Mouse (Mus musculus) neural tube, embryonic 13.5 days (tissue): Measurements from ENCODE around the gene Acadl. TPM values are rescaled to one million over a fixed set of nuclear protein-coding genes. Genes with fewer than 3 reads are reported as not detected.

Experiments
- ATAC-seq: fragments of 200-750 bp; cut with Nextera tagmentation; 2 replicates; pipeline ENCODE4 v1.8.0; 2017; ENCODE audit warnings: low read depth, mild to moderate bottlenecking, moderate TSS enrichment, moderate library complexity
- H3K27ac ChIP-seq: fragments of 300-500 bp; sonication (generic); replicated peaks from 2 replicates; pipeline ENCODE4 v1.5.1; 2015; ENCODE audit warnings: moderate library complexity, mild to moderate bottlenecking, inconsistent platforms
- H3K27me3 ChIP-seq: fragments of 300-500 bp; sonication (generic); 2 replicates; pipeline ENCODE4 v1.6.1; 2015; ENCODE audit warnings: mild to moderate bottlenecking, inconsistent platforms
- H3K36me3 ChIP-seq: fragments of 300-500 bp; sonication (generic); 2 replicates; pipeline ENCODE4 v1.6.1; 2015; ENCODE audit warnings: mild to moderate bottlenecking, inconsistent platforms
- H3K4me1 ChIP-seq: fragments of 300-500 bp; sonication (generic); replicated peaks from 2 replicates; pipeline ENCODE4 v1.6.1; 2015; ENCODE audit warnings: inconsistent platforms
- H3K4me2 ChIP-seq: fragments of 300-500 bp; sonication (generic); 2 replicates; pipeline ENCODE4 v1.6.1; 2015; ENCODE audit warnings: inconsistent platforms, mild to moderate bottlenecking, moderate library complexity
- H3K4me3 ChIP-seq: fragments of 300-500 bp; sonication (generic); 2 replicates; pipeline ENCODE4 v1.5.1; 2015; ENCODE audit warnings: mild to moderate bottlenecking, inconsistent platforms
- H3K9ac ChIP-seq: fragments of 300-500 bp; sonication (generic); 2 replicates; pipeline ENCODE4 v1.6.1; 2015; ENCODE audit warnings: moderate library complexity, mild to moderate bottlenecking, inconsistent platforms
- H3K9me3 ChIP-seq: fragments of 300-500 bp; sonication (generic); 2 replicates; pipeline ENCODE4 v1.6.1; 2016; ENCODE audit warnings: inconsistent platforms
- WGBS: fragments of 180-500 bp; shearing (Covaris S2); methylation state at CpG from one replicate; pipeline ENCODE4 v1.1.7; 2015; 5-methylcytosine and 5-hydroxymethylcytosine counted together
- polyA plus RNA-seq: library from polyadenylated mRNA; unstranded; fragments of >200 nt; fragmentation: Nextera tagmentation; extraction: Ambion mirVana; gene quantifications from 2 replicates; pipeline ENCODE4 v1.2.1, GENCODE M21; 2015

The Acadl gene
- polyA plus RNA-seq, 1 experiment from 2014 or later: 68.8 TPM

DNA sequence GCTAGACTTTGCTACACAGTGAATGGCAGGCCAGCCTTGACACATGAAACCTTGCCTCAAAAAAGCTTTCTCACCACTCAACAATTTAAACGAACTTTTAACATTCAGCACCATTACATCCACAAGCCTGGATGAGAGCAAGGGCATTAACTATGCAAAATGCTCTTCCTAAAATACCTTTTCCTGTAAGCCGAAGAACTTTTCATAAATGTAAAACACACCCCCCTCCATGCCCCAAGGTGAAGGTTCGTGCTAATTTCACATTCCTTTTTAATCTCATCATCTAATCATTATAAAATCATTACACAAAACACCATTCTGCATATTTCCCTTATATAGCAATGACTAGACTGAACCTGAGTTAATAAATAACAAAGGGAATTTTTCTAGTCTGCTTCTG lies 25.9 kb downstream of the Acadl start:
- no peak for ATAC-seq
- no peaks in the 10 kb centered on the region for H3K36me3 ChIP-seq
- no peak overlapping the region for H3K4me2 ChIP-seq
- WGBS: 89% methylated on average over 3 of the region's 3 CpGs
- no peak overlapping the region for H3K27ac ChIP-seq
- H3K27me3 ChIP-seq: no peaks in the 10 kb centered on the region
- no peaks in the 10 kb centered on the region for H3K9me3 ChIP-seq
- H3K4me3 ChIP-seq: no peak overlapping the region
- H3K9ac ChIP-seq: no peak overlapping the region
- H3K4me1 ChIP-seq: no peaks in the 10 kb centered on the region

DNA sequence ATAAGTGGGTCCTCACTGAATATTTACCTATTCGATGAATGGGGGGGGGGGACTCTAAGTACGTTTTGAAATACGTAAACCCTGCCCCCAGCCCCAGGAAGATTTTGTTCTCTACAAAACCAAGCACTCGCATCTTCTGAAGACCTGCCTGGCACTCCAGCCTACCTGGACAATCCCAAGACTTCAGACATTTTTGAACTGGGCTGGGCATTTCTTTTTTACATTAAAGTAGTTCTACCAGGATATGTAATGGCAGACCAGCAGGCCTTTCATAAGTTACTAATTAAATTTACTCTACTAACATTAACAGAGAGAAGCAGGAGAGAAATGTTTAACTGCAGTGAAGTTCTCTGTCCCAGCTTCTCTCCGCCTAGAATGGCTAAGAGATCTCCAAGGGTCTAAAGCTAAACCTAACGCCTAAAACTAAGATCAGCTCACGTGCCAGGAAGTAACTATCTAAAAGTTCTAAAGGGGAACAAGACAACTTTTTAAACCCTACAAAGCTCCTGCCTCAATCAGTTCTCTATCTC lies 30.4 kb downstream of the Acadl start:
- Histone ChIP-seq H3K36me3 (no peaks in the 10 kb centered on the region), H3K4me1 (no peaks in the 10 kb centered on the region), H3K27me3 (no peaks in the 10 kb centered on the region), H3K4me2 (no peak overlapping the region), H3K9ac (no peak overlapping the region), H3K9me3 (no peaks in the 10 kb centered on the region), H3K4me3 (no peak overlapping the region), H3K27ac (no peak overlapping the region)
- 91% methylated on average over 7 of the region's 7 CpGs for WGBS
- ATAC-seq: no peak

DNA sequence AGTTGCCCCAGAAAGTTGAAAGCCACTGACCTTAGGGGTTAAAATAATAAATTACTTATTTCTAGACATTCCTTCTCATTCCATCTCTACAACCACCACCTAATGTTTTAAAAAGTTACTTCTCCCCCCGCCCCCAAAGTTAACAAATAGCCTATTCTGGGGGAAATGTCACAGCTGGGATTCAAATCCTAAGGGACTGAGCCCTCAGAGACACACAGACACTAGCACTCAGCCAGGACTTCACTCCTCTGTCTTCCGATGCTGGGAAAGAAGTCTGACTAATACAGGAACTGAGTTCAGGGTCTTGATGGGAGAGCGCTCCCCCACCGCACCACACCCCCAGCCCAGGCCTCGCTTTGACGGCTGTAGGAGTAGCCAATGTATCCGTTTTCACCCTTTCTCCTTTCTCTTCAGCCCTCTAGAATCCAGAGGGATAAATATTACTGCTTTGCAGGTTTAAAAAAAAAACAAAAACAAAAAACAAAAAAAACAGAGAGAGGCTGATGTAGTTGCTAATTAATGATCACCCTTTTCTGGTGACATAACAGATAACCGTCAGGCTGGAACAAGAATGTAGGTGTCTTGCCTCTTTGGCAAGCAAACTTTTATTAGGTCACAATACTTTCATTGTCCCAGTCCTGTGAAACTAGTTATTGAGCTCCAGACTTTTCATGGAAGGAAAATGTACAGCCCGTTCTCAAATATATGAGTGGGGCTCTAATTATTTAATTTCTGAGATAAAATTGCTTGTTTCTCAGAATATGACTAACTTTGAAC lies 31.1 kb downstream of the Acadl start:
- H3K9me3 ChIP-seq: no peaks in the 10 kb centered on the region
- H3K4me3 ChIP-seq: no peak overlapping the region
- 72% methylated on average over 9 of the region's 9 CpGs for WGBS
- H3K4me2 ChIP-seq: no peak overlapping the region
- H3K9ac ChIP-seq: no peak overlapping the region
- H3K4me1 ChIP-seq: no peaks in the 10 kb centered on the region
- no peaks in the 10 kb centered on the region for H3K36me3 ChIP-seq
- no peak overlapping the region for H3K27ac ChIP-seq
- H3K27me3 ChIP-seq: no peaks in the 10 kb centered on the region
- ATAC-seq: no peak

DNA sequence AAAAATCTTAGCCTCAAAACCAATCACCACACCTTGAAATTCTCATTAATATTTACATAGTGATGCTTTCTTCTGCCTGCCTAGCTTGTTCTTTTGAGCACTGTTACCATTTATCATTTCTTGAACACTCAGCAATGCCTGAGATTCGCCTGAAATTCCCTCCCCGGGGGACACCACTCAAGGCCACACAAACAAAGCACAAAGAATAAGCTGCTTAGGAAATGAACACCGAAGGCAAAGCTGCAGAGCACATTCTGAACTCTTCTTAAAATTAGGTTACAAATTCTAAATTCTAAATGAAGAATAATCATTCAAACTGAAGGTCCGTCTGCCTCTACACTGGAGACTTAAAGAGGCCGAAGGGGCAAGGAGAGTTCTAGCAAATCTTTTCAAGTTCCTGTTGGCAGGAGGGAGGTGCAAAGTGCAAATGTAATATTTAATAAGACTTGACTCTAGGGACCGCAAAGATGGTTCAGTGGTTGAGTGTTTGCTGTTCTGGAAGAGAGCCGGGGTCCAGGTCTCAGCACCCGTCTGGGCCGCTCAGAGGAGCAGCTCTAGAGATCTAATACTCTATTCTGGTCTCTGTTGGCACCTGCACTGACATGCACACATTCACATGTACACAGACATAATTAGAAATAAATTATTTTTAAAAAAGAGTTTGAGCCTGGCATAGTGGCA lies 33.5 kb downstream of the Acadl start:
- Histone ChIP-seq H3K9me3 (no peaks in the 10 kb centered on the region), H3K4me2 (no peak overlapping the region), H3K4me3 (no peak overlapping the region), H3K36me3 (no peaks in the 10 kb centered on the region), H3K27ac (no peak overlapping the region), H3K27me3 (no peaks in the 10 kb centered on the region), H3K9ac (no peak overlapping the region), H3K4me1 (no peaks in the 10 kb centered on the region)
- no peak for ATAC-seq
- 76% methylated on average over 9 of the region's 9 CpGs for WGBS

DNA sequence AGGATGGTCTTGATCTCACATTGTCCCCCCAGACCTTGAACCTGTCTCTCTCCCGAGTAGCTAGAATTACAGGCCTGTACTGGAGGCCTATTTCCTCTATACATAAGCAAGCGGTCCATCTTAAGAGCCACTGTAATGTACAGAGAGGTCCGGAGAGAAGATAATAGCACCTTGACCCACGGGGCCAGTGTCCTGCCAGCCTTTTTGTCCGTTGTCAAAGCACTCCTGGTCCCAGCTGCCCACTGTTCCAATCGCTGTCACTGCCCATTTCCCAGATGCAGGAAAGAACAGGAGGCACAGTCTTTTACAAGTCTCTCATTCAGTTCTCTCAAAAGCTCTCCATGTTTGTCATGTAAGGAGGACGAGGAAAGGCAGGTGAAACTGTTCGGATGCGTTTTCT lies 41.1 kb downstream of the Acadl start:
- Histone ChIP-seq H3K4me1 (peaks cover 12% of the 10 kb centered on the region), H3K9me3 (no peaks in the 10 kb centered on the region), H3K36me3 (no peaks in the 10 kb centered on the region), H3K4me3 (no peak overlapping the region), H3K27ac (no peak overlapping the region), H3K4me2 (no peak overlapping the region), H3K27me3 (peaks cover 6% of the 10 kb centered on the region; the same call in 1 of the 2 replicates), H3K9ac (no peak overlapping the region)
- ATAC-seq: no peak
- WGBS: 70% methylated on average over 9 of the region's 9 CpGs

DNA sequence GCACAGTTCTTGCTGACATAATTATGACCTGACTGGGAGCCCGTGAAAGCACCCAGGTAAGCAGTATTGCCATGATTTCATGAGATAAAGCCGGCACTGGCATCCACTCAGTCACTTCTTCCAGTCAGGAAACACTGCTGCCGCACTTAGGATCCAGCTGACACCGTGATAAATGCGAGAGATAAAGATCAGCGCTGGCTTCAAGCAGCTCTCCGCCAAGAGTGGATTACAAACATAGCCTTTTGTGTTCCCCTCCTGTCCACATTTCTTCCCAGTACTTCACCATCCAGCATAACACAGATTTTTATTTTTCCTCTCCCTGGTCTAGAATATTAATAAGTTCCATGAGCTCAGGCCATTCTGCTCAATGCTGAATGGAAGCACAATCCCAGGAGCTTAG lies 42.8 kb downstream of the Acadl start:
- Histone ChIP-seq H3K9me3 (no peaks in the 10 kb centered on the region), H3K9ac (no peak overlapping the region), H3K27me3 (peaks cover 6% of the 10 kb centered on the region; the same call in 1 of the 2 replicates), H3K36me3 (no peaks in the 10 kb centered on the region), H3K4me2 (0 out of 2 replicates have a peak overlapping the region, but pooled peaks have one; percentile 9), H3K4me1 (peaks cover 17% of the 10 kb centered on the region), H3K4me3 (no peak overlapping the region), H3K27ac (peak overlapping the region; percentile 38; the same call in 1 of the 2 replicates)
- 36% methylated on average over 7 of the region's 7 CpGs for WGBS
- ATAC-seq: no peak

DNA sequence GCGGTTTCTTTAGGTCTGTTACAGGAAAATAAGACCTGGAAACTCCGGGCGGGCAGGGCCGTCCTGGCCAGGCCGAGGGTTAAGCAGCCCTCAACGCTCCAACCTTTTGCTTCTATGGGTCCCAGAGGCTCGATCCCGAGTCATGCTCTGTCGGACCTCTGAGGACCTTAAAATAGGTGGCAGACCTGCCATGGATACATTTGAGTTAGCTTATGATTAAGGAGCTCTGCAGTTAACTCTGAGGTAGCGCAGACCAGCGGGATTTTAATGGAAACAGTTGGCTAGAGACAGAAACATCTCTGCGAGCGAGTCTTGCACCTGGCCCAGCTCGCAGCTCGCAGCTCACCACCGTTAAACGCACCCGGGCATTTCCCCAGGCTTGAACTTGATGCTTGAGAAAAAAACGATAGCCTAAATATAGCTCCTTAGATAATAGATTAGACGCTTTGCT lies 45.2 kb downstream of the Acadl start:
- no peaks in the 10 kb centered on the region for H3K9me3 ChIP-seq
- peaks cover 6% of the 10 kb centered on the region; the same call in 1 of the 2 replicates for H3K27me3 ChIP-seq
- peaks cover 26% of the 10 kb centered on the region for H3K4me1 ChIP-seq
- peak overlapping the region; percentile 92 for H3K9ac ChIP-seq
- peak overlapping the region; percentile 73 for H3K4me3 ChIP-seq
- peak overlapping the region; percentile 100 for H3K27ac ChIP-seq
- no peaks in the 10 kb centered on the region for H3K36me3 ChIP-seq
- under 1% methylated on average over 20 of the region's 20 CpGs for WGBS
- H3K4me2 ChIP-seq: peak overlapping the region; percentile 79
- ATAC-seq: peak; percentile 17

DNA sequence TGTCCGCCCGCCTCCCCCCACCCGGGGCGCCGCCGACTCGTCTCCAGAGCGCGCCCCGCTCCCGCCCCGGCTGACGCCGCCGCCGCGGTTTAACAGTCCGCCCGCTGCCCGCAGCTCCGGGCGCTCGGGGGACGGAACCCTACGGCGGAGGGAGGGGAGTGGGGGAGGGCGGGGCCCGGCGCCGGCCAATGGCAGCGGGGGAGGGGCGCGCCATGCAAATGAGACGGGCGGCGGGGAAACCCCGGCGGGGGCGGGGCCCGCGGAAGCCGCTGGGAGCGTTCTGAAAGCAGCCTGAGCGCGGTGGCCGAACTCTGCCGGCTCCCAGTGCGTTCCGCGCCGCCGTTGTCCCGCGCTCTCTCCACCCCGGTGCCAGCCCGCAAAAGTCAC lies 45.6 kb downstream of the Acadl start, which contains the start of gene Kansl1l:
TSS of gene Kansl1l (minus strand) at position 110 of the 387 bp plus-strand sequence.
- WGBS: under 1% methylated on average over 54 of the region's 56 CpGs
- Histone ChIP-seq H3K4me3 (peak within 1 kb of the TSS; percentile 73), H3K4me2 (peak within 1 kb of the TSS; percentile 79), H3K27ac (peak within 1 kb of the TSS; percentile 100), H3K9me3 (no peaks in the 10 kb centered on the region), H3K9ac (peak within 1 kb of the TSS; percentile 92), H3K36me3 (no peaks in the 10 kb centered on the region), H3K27me3 (peaks cover 6% of the 10 kb centered on the region; the same call in 1 of the 2 replicates), H3K4me1 (peaks cover 26% of the 10 kb centered on the region)
- ATAC-seq: peak; percentile 88

DNA sequence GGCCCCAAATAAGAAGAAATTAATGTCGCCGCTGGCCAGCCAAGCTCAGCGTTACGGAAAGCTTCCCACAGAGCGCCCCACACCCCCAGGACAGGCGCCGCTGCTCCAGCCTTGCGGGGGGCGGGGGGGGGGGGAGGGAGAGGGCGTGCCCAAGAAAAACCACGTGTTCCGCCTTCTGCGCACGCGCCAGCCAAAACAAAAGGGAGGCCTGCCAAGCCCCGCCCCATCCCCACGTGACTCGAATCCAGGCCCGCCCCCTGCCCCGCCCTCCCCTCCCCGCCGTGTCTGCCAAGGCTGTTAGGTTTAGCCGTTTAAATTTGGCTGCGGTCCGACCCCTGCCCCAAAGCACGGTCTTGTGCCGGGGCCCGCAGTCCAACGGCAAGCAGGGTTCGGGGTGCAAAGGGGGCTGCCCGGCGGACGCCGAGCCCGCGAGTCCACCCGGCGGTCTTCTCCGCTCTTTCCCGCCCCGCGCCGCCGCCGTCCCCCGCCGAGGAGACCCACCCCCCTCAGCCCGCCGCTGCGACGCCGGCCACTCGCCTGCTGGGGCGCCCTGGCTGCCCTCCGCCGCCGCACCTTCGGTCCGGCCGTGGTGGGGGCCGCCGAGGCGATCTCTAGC lies 46.1 kb downstream of the Acadl start:
- peaks cover 6% of the 10 kb centered on the region; the same call in 1 of the 2 replicates for H3K27me3 ChIP-seq
- H3K9ac ChIP-seq: peak overlapping the region; percentile 92
- peak overlapping the region; percentile 79 for H3K4me2 ChIP-seq
- H3K4me3 ChIP-seq: peak overlapping the region; percentile 73
- H3K9me3 ChIP-seq: no peaks in the 10 kb centered on the region
- peak overlapping the region; percentile 100 for H3K27ac ChIP-seq
- ATAC-seq: peak; percentile 92
- H3K36me3 ChIP-seq: no peaks in the 10 kb centered on the region
- WGBS: under 1% methylated on average over 41 of the region's 63 CpGs
- peaks cover 26% of the 10 kb centered on the region for H3K4me1 ChIP-seq

DNA sequence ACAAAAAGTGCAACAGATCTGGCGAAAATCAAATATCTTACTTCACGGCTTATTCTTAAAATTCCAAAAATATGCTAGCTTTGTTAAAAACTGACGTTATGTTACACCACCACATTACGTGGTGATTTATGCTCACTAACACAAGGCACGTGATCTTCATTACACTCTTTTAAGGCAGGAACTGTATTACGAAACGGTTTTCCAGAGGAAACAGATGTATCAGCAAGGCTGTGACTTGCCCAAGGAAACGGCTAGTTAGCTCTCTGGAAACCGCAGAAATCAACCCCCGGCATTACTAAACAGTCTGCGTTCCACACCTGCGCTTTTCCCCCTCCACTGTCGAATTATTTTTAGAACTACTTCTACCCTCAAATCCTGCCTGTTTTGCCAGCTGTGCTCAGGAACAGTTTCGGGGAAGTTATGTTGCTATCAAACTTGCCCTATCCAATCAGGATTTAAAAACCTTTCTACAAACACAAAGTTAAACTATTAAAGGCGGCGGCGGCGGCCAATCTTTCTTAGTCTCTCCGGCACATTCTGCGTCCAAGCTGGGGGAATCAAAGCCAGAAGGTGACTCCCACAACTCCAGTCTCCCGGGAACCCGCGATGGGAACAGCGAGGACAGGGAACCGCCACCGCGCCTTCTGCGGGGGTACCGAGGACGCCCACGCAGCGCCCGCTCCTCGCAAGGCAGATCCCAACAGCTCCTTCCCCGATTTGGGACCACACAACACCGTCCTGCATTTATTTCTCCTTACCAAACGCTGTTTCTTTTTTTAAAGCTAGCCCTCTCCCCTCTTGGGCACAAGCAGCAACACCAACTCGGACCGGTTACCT lies 46.9 kb downstream of the Acadl start:
- Histone ChIP-seq H3K4me3 (peak overlapping the region; percentile 73), H3K9me3 (no peaks in the 10 kb centered on the region), H3K36me3 (no peaks in the 10 kb centered on the region), H3K4me1 (peaks cover 26% of the 10 kb centered on the region), H3K27me3 (peaks cover 6% of the 10 kb centered on the region; the same call in 1 of the 2 replicates), H3K9ac (peak overlapping the region; percentile 92), H3K27ac (peak overlapping the region; percentile 100), H3K4me2 (peak overlapping the region; percentile 75)
- peak; percentile 59 for ATAC-seq
- WGBS: under 1% methylated on average over 39 of the region's 39 CpGs

DNA sequence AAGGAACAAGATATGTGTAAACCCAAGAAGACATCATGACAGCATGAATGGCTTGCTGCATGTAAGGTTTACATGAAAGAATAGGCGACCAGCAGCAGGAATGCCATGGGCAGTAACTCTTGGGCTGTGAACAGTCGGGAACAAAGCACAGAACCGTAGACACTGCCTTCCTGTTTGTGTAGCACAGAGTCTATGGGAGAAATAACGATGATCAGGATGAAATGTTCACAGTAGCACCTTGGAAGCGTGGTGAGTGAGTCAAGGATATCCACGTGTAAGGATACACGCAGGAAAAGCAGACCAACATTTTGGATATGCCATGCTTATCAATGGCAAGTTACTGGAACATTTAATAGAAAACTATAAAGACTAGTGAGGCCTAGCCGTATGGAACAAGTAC lies 48.3 kb downstream of the Acadl start:
- peaks cover 6% of the 10 kb centered on the region; the same call in 1 of the 2 replicates for H3K27me3 ChIP-seq
- H3K27ac ChIP-seq: no peak overlapping the region
- H3K36me3 ChIP-seq: no peaks in the 10 kb centered on the region
- peak overlapping the region; percentile 75 for H3K4me2 ChIP-seq
- 35% methylated on average over 8 of the region's 8 CpGs for WGBS
- no peak for ATAC-seq
- H3K4me1 ChIP-seq: peaks cover 17% of the 10 kb centered on the region
- H3K4me3 ChIP-seq: no peak overlapping the region
- no peaks in the 10 kb centered on the region for H3K9me3 ChIP-seq
- peak overlapping the region; percentile 49 for H3K9ac ChIP-seq
